Mouse (Mus musculus): Measurements from ENCODE around the gene Gm43518. TPM values are rescaled to one million over a fixed set of nuclear protein-coding genes. Genes with fewer than 3 reads are reported as not detected.

The Gm43518 gene
- total and polyA plus RNA-seq, 3 experiments: 2.1 to 3.6 TPM; not detected in 1

GRCm38 (mm10) chr5:123981250-123981554 lies 54.0 kb downstream of the Gm43518 start:
- DNase-seq (ENCODE audit: low read depth, low spot score): no peak
- TF ChIP-seq ZMIZ1 (IDR thresholded peaks at IDR 0.05; ENCODE audit: low read depth, low read length) (no peak), MAFK (IDR thresholded peaks at IDR 0.05; ENCODE audit: borderline replicate concordance, low read depth, low read length) (no peak), TBP (IDR thresholded peaks at IDR 0.05; ENCODE audit: low read depth, low read length) (no peak), RAD21 (IDR thresholded peaks at IDR 0.05; ENCODE audit: low read depth, low read length) (no peak), MEF2A (IDR thresholded peaks at IDR 0.05; ENCODE audit: extremely low read depth, insufficient replicate concordance, low read depth, low read length, poor library complexity, severe bottlenecking) (no peak), NELFE (IDR thresholded peaks at IDR 0.05; ENCODE audit: low read depth, low read length) (no peak), ZC3H11A (IDR thresholded peaks at IDR 0.05; ENCODE audit: low read depth, low read length) (no peak), USF1 (IDR thresholded peaks at IDR 0.05; ENCODE audit: low read depth, low read length) (no peak), TAL1 (IDR thresholded peaks at IDR 0.05; ENCODE audit: low read length) (no peak), JUND (IDR thresholded peaks at IDR 0.05; ENCODE audit: low read depth, low read length) (no peak), E2F4 (IDR thresholded peaks at IDR 0.05; ENCODE audit: borderline replicate concordance, low read depth, low read length) (no peak), MAZ (IDR thresholded peaks at IDR 0.05; ENCODE audit: low read depth, low read length) (no peak), MYC (IDR thresholded peaks at IDR 0.05; ENCODE audit: low read depth, low read length) (no peak), POLR2AphosphoS2 (IDR thresholded peaks at IDR 0.05; ENCODE audit: low read length) (no peak)
- no peaks in the 10 kb centered on the region for H3K27me3 ChIP-seq (ENCODE audit: control insufficient read depth in 1 of 2, insufficient read depth in 2 of 2, low read length in 2 of 2)
- no peak overlapping the region for H3K4me3 ChIP-seq (ENCODE audit: control insufficient read depth in 1 of 2, insufficient read depth in 1 of 2, low read depth in 2 of 2, low read length in 2 of 2)
- no peaks in the 10 kb centered on the region for H3K36me3 ChIP-seq (ENCODE audit: control insufficient read depth in 1 of 2, insufficient read depth in 2 of 2, low read length in 2 of 2)
- no peak overlapping the region for H3K27ac ChIP-seq (ENCODE audit: control insufficient read depth, low read depth, low read length)
- H3K9me3 ChIP-seq (replicated peaks; ENCODE audit: insufficient read depth, low read length): no peaks in the 10 kb centered on the region
- no peaks in the 10 kb centered on the region; a peak in 1 of 4 replicates for H3K4me1 ChIP-seq (ENCODE audit: control insufficient read depth in 1 of 2, insufficient read depth in 2 of 2, low read length in 2 of 2)
- H3K9ac ChIP-seq (ENCODE audit: control insufficient read depth, low read depth, low read length, poor library complexity, severe bottlenecking): no peak overlapping the region
- 0 out of 2 replicates have a peak, but pooled peaks cover 1% of the 10 kb centered on the region for H3K79me2 ChIP-seq (ENCODE audit: control insufficient read depth, insufficient read depth, low read length, poor library complexity)

- no peak for DNase-seq (ENCODE audit: low read depth, low spot score)
- Histone ChIP-seq H3K27ac (ENCODE audit: control insufficient read depth, low read depth, low read length) (no peak overlapping the region), H3K9ac (ENCODE audit: control insufficient read depth, low read depth, low read length, poor library complexity, severe bottlenecking) (no peak overlapping the region), H3K36me3 (ENCODE audit: control insufficient read depth in 1 of 2, insufficient read depth in 2 of 2, low read length in 2 of 2) (no peaks in the 10 kb centered on the region), H3K9me3 (replicated peaks; ENCODE audit: insufficient read depth, low read length) (no peaks in the 10 kb centered on the region), H3K79me2 (ENCODE audit: control insufficient read depth, insufficient read depth, low read length, poor library complexity) (no peaks in the 10 kb centered on the region; the same call in 1 of the 2 replicates), H3K4me1 (ENCODE audit: control insufficient read depth in 1 of 2, insufficient read depth in 2 of 2, low read length in 2 of 2) (no peaks in the 10 kb centered on the region; a peak in 1 of 4 replicates), H3K4me3 (ENCODE audit: control insufficient read depth in 1 of 2, insufficient read depth in 1 of 2, low read depth in 2 of 2, low read length in 2 of 2) (no peak overlapping the region), H3K27me3 (ENCODE audit: control insufficient read depth in 1 of 2, insufficient read depth in 2 of 2, low read length in 2 of 2) (no peaks in the 10 kb centered on the region)
- TF ChIP-seq E2F4 (IDR thresholded peaks at IDR 0.05; ENCODE audit: borderline replicate concordance, low read depth, low read length) (no peak), POLR2AphosphoS5 (IDR thresholded peaks at IDR 0.05; ENCODE audit: borderline replicate concordance, low read depth, low read length) (no peak), ZMIZ1 (IDR thresholded peaks at IDR 0.05; ENCODE audit: low read depth, low read length) (no peak), EP300 (IDR thresholded peaks at IDR 0.05; ENCODE audit: low read depth in 1 of 2, low read length in 2 of 2) (no peak), USF1 (IDR thresholded peaks at IDR 0.05; ENCODE audit: low read depth, low read length) (no peak), POLR2A (IDR thresholded peaks at IDR 0.05; ENCODE audit: control insufficient read depth in 1 of 2, insufficient read depth in 1 of 2, low read depth in 1 of 2, low read length in 2 of 2, poor library complexity in 1 of 2) (no peak), USF2 (IDR thresholded peaks at IDR 0.05; ENCODE audit: borderline replicate concordance in 1 of 2, insufficient read depth in 1 of 2, low read depth in 1 of 2, low read length in 2 of 2) (no peak), NRF1 (IDR thresholded peaks at IDR 0.05; ENCODE audit: insufficient read depth, low read depth, low read length, poor library complexity, severe bottlenecking) (no peak), ZNF384 (IDR thresholded peaks at IDR 0.05; ENCODE audit: low read depth, low read length) (no peak), MAFK (IDR thresholded peaks at IDR 0.05; ENCODE audit: borderline replicate concordance, low read depth, low read length) (no peak), MYC (IDR thresholded peaks at IDR 0.05; ENCODE audit: low read depth, low read length) (no peak), MAZ (IDR thresholded peaks at IDR 0.05; ENCODE audit: low read depth, low read length) (no peak), GATA1 (IDR thresholded peaks at IDR 0.05; ENCODE audit: low read depth, low read length) (no peak), HCFC1 (IDR thresholded peaks at IDR 0.05; ENCODE audit: low read depth, low read length) (no peak), MXI1 (IDR thresholded peaks at IDR 0.05; ENCODE audit: low read depth, low read length) (no peak), MAX (IDR thresholded peaks at IDR 0.05; ENCODE audit: low read length) (no peak), MEF2A (IDR thresholded peaks at IDR 0.05; ENCODE audit: extremely low read depth, insufficient replicate concordance, low read depth, low read length, poor library complexity, severe bottlenecking) (no peak), BHLHE40 (IDR thresholded peaks at IDR 0.05; ENCODE audit: borderline replicate concordance, low read depth, low read length) (no peak), CTCF (IDR thresholded peaks at IDR 0.05 in 2 of 3, conservative IDR thresholded peaks at IDR 0.05 in 1 of 3; ENCODE audit: control insufficient read depth in 1 of 3, insufficient read depth in 1 of 3, low read depth in 2 of 3, low read length in 3 of 3, poor library complexity in 1 of 3, severe bottlenecking in 1 of 3) (no peak)
These were observed 55.6 kb downstream of the Gm43518 start for GRCm38 (mm10) chr5:123982838-123983237.

All from MEL (cell line).